Mouse (Mus musculus) embryonic fibroblast, embryonic 13.5 days (primary cell): Measurements from ENCODE around the gene Angptl6.

Source experiments
- CTCF ChIP-seq: IDR thresholded peaks from 2 replicates; pipeline ENCODE4 v1.5.1; 2011; ENCODE audit warnings: mild to moderate bottlenecking, control low read depth, low read length, moderate library complexity, borderline replicate concordance; ENCODE audit not compliant: insufficient read depth
- POLR2A ChIP-seq: IDR thresholded peaks from 2 replicates; pipeline ENCODE4 v1.6.1; 2011; ENCODE audit warnings: low read depth, mild to moderate bottlenecking, control low read depth, low read length, moderate library complexity

GRCm38 (mm10) chr9:20887704-20888385, 8.3 kb upstream of the Angptl6 start, which contains the start of gene Ppan:
- no peak for TF ChIP-seq CTCF
- peak; percentile 87 for TF ChIP-seq POLR2A
